22 mouse cellular contexts compared by ENCODE assay signal in the genomic region with DNA sequence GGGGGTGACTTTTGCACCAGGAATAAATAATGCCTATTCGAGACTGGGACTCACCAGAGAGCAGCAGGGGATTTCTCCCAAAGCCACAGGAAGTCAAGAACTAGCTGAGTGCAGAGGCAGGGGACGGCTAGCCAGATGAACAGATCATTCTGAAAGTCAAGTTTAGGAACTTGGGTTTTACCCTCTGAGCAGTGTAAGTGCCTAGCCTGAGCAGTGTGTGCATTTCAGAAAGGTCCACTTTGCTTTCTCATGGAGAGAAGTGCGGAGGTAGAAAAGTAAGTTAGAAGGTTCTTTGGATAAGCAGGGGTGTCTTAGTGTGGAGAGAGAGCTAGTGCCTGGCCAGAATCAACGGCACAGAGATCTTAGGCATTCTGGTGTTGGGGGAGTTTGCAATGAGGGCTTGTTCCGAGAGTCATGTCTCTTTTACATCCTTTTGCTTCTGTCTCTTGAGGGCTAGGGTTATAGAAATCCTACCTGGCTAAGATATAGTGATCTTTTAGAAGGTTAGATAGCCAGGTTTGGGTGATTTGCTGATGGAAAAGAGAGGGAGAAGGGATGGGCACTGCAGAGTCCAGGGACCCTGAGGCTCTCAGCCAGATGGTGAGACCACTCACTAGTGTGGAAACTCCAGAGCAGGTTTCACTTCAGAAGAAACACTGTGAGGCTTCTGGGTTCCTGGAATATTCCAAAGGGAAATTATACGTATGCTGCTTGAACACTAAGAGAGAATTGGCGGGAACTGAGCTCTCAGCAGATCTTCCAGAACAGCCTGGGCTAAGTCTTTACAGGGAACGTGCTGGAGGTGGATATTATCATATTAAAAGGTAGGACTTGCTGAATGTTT.
DNase-seq lines count a peak whose midpoint lies in the region.
"Had no signal": no experiment of that assay in that cellular context is flagged by ENCODE, and none has a peak within 500 bp of the region (broad histone marks: within the 10 kb centered on the region; RNA-seq: fewer than 3 reads in every experiment).

No protein-coding gene starts in this region.

- DNase-seq in layer of hippocampus, adult 9-11 months = peak; percentile 59
- no peak for DNase-seq in layer of hippocampus, postnatal 25 days (ENCODE audit: extremely low spot score in 1 of 2, low spot score in 1 of 2)
- peak; percentile 65 for DNase-seq in CD4-positive, CD25-positive, alpha-beta regulatory T cell, adult 2 months (ENCODE audit: low read depth, low spot score)
- DNase-seq in brain, adult 2 months (ENCODE audit: low read depth, low spot score) = peak; percentile 21
- DNase-seq in testis, postnatal 10 days (ENCODE audit: low spot score) = no peak
- DNase-seq in adipocyte (ENCODE audit: low spot score) = no peak
- no peak for DNase-seq in adrenal gland, adult 18-20 months (ENCODE audit: low spot score in 2 of 2)
- DNase-seq: adrenal gland, adult 8-10 months; cerebellum, adult 8-10 months; cerebellum, postnatal 25 days; gastrocnemius, postnatal 25 days; heart, adult 18-20 months; heart, postnatal 10 days; kidney, adult 2 months; kidney, postnatal 36 days; liver; lung, embryonic 14.5 days; lung, postnatal 14 days; midbrain, embryonic 14.5 days; retina, postnatal 1 day; right cerebral cortex, postnatal 25 days; thymus, postnatal 25 days had no signal

Comparison
In these comparisons a context has a peak if more than half of its experiments do, and no peak if none do; other contexts are left out.
1. DNase-seq: peak in layer of hippocampus, adult 9-11 months (single experiment), CD4-positive, CD25-positive, alpha-beta regulatory T cell, adult 2 months (single experiment) and brain, adult 2 months (single experiment); none in layer of hippocampus, postnatal 25 days (0 of 2), testis, postnatal 10 days (single experiment), adipocyte (single experiment) and adrenal gland, adult 18-20 months (0 of 2).